Mouse (Mus musculus) gastrocnemius, adult 2 months (tissue): Measurements from ENCODE around the gene Steap4. TPM values are rescaled to one million over a fixed set of nuclear protein-coding genes. Genes with fewer than 3 reads are reported as not detected.

ENCODE experiments used
- DNase-seq: peaks from one replicate; pipeline ENCODE4 v3.0.0; 2022
- H3K27ac ChIP-seq: fragments of 200-600 bp; 2 replicates; pipeline ENCODE4 v1.8.1; 2022; ENCODE audit warnings: mild to moderate bottlenecking
- H3K4me3 ChIP-seq: fragments of 200-600 bp; 2 replicates; pipeline ENCODE4 v1.8.1; 2022; ENCODE audit warnings: mild to moderate bottlenecking, moderate library complexity
- CTCF ChIP-seq: fragments of 200-600 bp; IDR thresholded peaks from 2 replicates; pipeline ENCODE4 v1.8.1; 2022; ENCODE audit warnings: antibody characterized with exemption, mild to moderate bottlenecking, moderate library complexity
- intact Hi-C: fragments of 180-260 bp; cut with DNase I; formaldehyde crosslinking; loops from one replicate; pipeline ENCODE4 v1.15.1; 2025
- total RNA-seq, 2 experiments: library from RNA; stranded (reverse); gene quantifications; 2 replicates each; pipeline ENCODE4 v1.2.3; 2021

Steap4 gene
- total RNA-seq, 2 experiments from 2014 or later: 20.0 to 20.8 TPM

DNA sequence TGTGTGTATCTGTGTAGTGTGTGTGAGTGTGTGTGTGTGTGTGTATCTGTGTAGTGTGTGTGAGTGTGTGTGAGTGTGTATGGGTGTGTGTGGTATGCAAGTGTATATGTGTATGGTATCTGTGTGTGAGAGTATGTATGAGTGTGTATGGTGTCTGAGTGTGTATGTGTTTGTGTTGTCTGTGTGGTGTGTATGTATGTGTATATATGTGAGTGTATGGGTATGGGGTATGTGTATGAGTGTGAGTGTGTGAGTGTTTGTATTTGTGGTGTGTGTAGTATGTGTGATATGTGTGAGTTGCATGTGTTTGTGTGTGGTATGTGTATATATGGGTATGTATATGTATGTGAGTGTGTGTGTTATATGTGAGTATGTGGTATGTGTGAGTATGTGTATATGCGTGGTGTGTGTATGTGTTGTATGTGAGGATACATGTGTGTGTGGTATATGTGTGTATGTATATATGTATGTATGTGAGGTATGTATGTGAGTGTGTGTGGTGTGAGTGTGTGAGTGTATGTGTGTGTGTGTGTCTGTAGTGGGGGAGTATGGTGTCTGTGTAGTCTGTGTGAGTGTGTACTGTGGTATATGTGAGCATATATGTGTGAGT, 35.1 kb downstream of the Steap4 start:
- no peak for TF ChIP-seq CTCF
- Histone ChIP-seq H3K27ac (no peak overlapping the region), H3K4me3 (no peak overlapping the region)
- intact Hi-C loops: no loop called here
- no peak for DNase-seq

- intact Hi-C loops: no loop called here
- TF ChIP-seq CTCF: peak; percentile 81
- Histone ChIP-seq H3K27ac (no peak overlapping the region), H3K4me3 (no peak overlapping the region)
- DNase-seq: no peak
Measured at GRCm38 (mm10) chr5:7996401-7997044, 36.3 kb downstream of the Steap4 start.

DNA sequence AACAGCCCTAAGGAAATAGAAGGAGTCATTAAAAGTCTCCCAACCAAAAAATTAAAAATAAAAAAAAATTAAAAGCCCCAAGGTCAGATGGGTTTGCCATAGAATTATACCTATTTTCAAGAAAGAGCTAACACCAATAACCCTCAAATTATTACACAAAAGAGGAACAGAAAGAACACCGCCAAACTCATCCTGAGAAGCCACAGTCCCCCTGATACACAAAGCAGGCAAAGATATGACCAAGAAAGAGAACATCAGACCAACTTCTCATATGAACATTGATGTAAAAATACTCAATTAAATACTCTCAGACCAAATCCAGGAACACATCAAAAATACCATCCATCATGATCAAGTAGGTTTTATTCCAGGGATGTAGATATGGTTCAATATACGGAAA, 36.8 kb downstream of the Steap4 start:
- no peak overlapping the region for H3K4me3 ChIP-seq
- no peak for DNase-seq
- H3K27ac ChIP-seq: no peak overlapping the region
- intact Hi-C loops: no loop called here
- no peak for TF ChIP-seq CTCF

DNA sequence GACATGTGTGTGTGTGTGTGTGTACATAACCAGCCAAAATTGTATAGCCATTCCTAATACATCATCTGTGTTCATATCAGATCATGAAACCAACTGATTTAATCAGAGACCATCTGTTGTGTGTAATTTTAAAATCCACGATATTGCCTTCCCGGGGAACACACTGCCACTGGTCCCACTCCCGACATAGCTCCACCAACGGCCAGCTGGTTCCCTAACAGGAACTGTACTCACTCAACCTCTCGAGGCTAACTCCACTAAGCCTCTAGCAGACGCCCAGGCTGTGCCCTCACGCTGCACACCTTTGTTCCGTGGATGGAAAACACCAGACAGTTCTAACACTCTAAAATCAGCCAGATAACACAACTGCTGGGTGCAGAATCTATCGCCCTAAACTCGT, 40.2 kb downstream of the Steap4 start:
- intact Hi-C loops: no loop called here
- TF ChIP-seq CTCF: no peak
- Histone ChIP-seq H3K27ac (no peak overlapping the region), H3K4me3 (no peak overlapping the region)
- no peak for DNase-seq

DNA sequence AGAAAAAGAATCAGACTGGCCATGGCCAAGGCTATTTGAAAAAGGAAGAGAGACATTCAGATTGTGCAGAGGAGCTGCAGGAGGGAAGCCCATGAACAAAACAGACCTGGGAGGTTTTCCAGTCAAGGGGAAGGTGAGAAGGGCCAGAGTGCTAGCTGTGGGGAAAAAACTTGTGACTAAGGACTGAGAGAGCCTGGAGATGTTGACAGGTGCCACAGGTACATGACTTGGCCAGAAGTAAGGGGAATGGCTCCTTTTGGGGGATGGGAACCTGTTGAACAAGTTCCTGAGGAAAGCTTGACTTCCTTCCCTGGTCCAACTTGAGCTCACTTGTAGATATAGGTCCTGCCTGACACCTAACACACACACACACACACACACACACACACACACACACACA, 42.6 kb downstream of the Steap4 start:
- intact Hi-C loops: no loop called here
- H3K27ac ChIP-seq: no peak overlapping the region
- no peak for DNase-seq
- no peak for TF ChIP-seq CTCF
- H3K4me3 ChIP-seq: no peak overlapping the region

DNA sequence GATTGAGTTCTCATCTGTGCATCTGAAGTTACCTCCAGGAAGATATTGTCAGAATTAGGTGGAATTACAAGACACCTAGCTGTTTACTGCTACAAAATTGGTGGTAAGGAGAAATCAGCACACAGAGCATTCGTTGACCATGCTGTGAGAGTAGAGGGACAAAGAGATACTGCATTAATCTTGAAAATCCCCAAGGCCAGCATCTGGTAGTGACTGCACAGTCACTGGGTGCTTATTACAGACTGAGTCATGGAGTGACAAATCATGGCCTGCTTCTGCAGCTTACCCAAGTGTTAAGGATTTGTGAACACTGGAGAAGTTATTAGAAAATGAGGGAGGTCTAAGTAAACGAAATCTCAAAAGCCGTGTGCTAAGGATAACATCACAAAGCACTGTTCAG, 53.0 kb downstream of the Steap4 start:
- Histone ChIP-seq H3K4me3 (no peak overlapping the region), H3K27ac (no peak overlapping the region)
- intact Hi-C loops: no loop called here
- no peak for TF ChIP-seq CTCF
- DNase-seq: no peak

Other genes with a start within 250 kb of the Steap4 start
- 10 to 100 TPM; 13.1 to 20.7 TPM for gene Sri, start 85.6 kb downstream of the Steap4 start, total RNA-seq